Mouse (Mus musculus) Muller cell, postnatal 12 days (primary cell): ENCODE results near the gene Slit3.

Experiments
- DNase-seq: peaks from one replicate; pipeline ENCODE4 v3.0.0-alpha.2; 2015; ENCODE audit errors: inconsistent ontology term

Gene Slit3

GRCm38 (mm10) chr11:35403516-35403915 is 282.5 kb downstream of the Slit3 start:
- DNase-seq: no peak

- no peak for DNase-seq
These were observed 285.0 kb downstream of the Slit3 start for GRCm38 (mm10) chr11:35406045-35406444.

- DNase-seq: no peak
These were observed 285.5 kb downstream of the Slit3 start for GRCm38 (mm10) chr11:35406522-35406921.

GRCm38 (mm10) chr11:35407341-35408154 is 286.5 kb downstream of the Slit3 start:
- peak; percentile 87 for DNase-seq

GRCm38 (mm10) chr11:35410431-35410830 is 289.4 kb downstream of the Slit3 start:
- no peak for DNase-seq

GRCm38 (mm10) chr11:35415768-35416401 is 294.9 kb downstream of the Slit3 start:
- no peak for DNase-seq

GRCm38 (mm10) chr11:35416402-35417093 is 295.5 kb downstream of the Slit3 start:
- peak; percentile 20 for DNase-seq

GRCm38 (mm10) chr11:35417911-35418552 is 297.0 kb downstream of the Slit3 start:
- DNase-seq: no peak

GRCm38 (mm10) chr11:35419013-35419412 is 298.0 kb downstream of the Slit3 start:
- no peak for DNase-seq

GRCm38 (mm10) chr11:35421728-35422127 is 300.7 kb downstream of the Slit3 start:
- no peak for DNase-seq

- DNase-seq: no peak
These were observed 307.0 kb downstream of the Slit3 start for GRCm38 (mm10) chr11:35428036-35428435.

GRCm38 (mm10) chr11:35431130-35431529 is 310.1 kb downstream of the Slit3 start:
- no peak for DNase-seq

- DNase-seq: no peak
These were observed 316.5 kb downstream of the Slit3 start for GRCm38 (mm10) chr11:35437510-35437909.

- DNase-seq: no peak
These were observed 319.2 kb downstream of the Slit3 start for GRCm38 (mm10) chr11:35440186-35440585.

- DNase-seq: no peak
These were observed 323.6 kb downstream of the Slit3 start for GRCm38 (mm10) chr11:35444489-35445100.

- no peak for DNase-seq
These were observed 326.9 kb downstream of the Slit3 start for GRCm38 (mm10) chr11:35447951-35448350.

GRCm38 (mm10) chr11:35449199-35449598 is 328.2 kb downstream of the Slit3 start:
- no peak for DNase-seq

GRCm38 (mm10) chr11:35451636-35452035 is 330.6 kb downstream of the Slit3 start:
- peak; percentile 59 for DNase-seq

GRCm38 (mm10) chr11:35452413-35452812 is 331.4 kb downstream of the Slit3 start:
- DNase-seq: peak; percentile 57

- no peak for DNase-seq
These were observed 333.2 kb downstream of the Slit3 start for GRCm38 (mm10) chr11:35454191-35454725.

GRCm38 (mm10) chr11:35454781-35455180 is 333.8 kb downstream of the Slit3 start:
- no peak for DNase-seq
